Mouse (Mus musculus): Measurements from ENCODE around the gene Lrfn2. TPM values are rescaled to one million over a fixed set of nuclear protein-coding genes. Genes with fewer than 3 reads are reported as not detected.

Lrfn2 gene
- total RNA-seq, 2 experiments from 2014 or later: 0.38 to 0.43 TPM

Small RNA genes lying within 50 kb of the gene (microRNA-seq; reads per million reads assigned to microRNA genes)
- 0 reads per million in 2 experiments for gene Gm44304
